ENCODE assay signal across 8 mouse cellular contexts in genomic region chr19:4282898-4283553, GRCm38 (mm10). TPM values are rescaled to one million over a fixed set of nuclear protein-coding genes. Genes with fewer than 3 reads are reported as not detected.
DNase-seq lines count a peak whose midpoint lies in the region; ATAC-seq and TF ChIP-seq lines count a peak whose summit lies in the region.

Gene Ankrd13d (minus strand): TSS chr19:4283137.

- H3K9ac ChIP-seq in forebrain, postnatal 0 days = peak within 1 kb of the TSS; percentile 63
- H3K9ac ChIP-seq in neural tube, embryonic 15.5 days (replicated peaks) = peak within 1 kb of the TSS; percentile 80

- DNase-seq in MEL-GATA-1-ER (ENCODE audit: extremely low read depth, low read depth) = peak; percentile 78
- DNase-seq in cerebellum, adult 2 months = peak; percentile 79 to 84
- DNase-seq in forebrain, postnatal 0 days = peak; percentile 91
- peak; percentile 87 to 88 for DNase-seq in heart, postnatal 36 days
- peak; percentile 89 to 95 for DNase-seq in layer of hippocampus, adult 2 months (ENCODE audit: low spot score in 2 of 2)
- DNase-seq in lung, adult 2 months = peak; percentile 85
- peak; percentile 87 for DNase-seq in testis, postnatal 14 days (ENCODE audit: low spot score)

- TF ChIP-seq CTCF in cerebellum, adult 2 months (IDR thresholded peaks at IDR 0.05; ENCODE audit: borderline replicate concordance, insufficient read depth, low read depth, low read length) = peak; percentile 84
- TF ChIP-seq CTCF in forebrain, postnatal 0 days (IDR thresholded peaks at IDR 0.05; ENCODE audit: low read depth) = peak; percentile 78
- TF ChIP-seq CTCF in layer of hippocampus, adult 2 months (conservative IDR thresholded peaks at IDR 0.05) = peak; percentile 87
- TF ChIP-seq CTCF in lung, adult 2 months (IDR thresholded peaks at IDR 0.05; ENCODE audit: insufficient read depth, low read length) = peak; percentile 64

- H3K4me2 ChIP-seq in forebrain, postnatal 0 days (ENCODE audit: low read depth) = peak within 1 kb of the TSS; percentile 68
- peak within 1 kb of the TSS; percentile 80 for H3K4me2 ChIP-seq in neural tube, embryonic 15.5 days

- peak; percentile 97 for ATAC-seq in forebrain, postnatal 0 days
- peak; percentile 94 for ATAC-seq in neural tube, embryonic 15.5 days (ENCODE audit: low FRiP score)

- H3K9me3 ChIP-seq in forebrain, postnatal 0 days (ENCODE audit: low read length) = no peaks in the 10 kb centered on the region
- H3K9me3 ChIP-seq in neural tube, embryonic 15.5 days (replicated peaks) = no peaks in the 10 kb centered on the region

- H3K4me3 ChIP-seq in cerebellum, adult 2 months (replicated peaks; ENCODE audit: insufficient read depth, low read depth, low read length) = peak within 1 kb of the TSS; percentile 74
- peak within 1 kb of the TSS; percentile 64 for H3K4me3 ChIP-seq in forebrain, postnatal 0 days (ENCODE audit: low read depth, low read length)
- H3K4me3 ChIP-seq in layer of hippocampus, adult 2 months = peak within 1 kb of the TSS; percentile 89
- H3K4me3 ChIP-seq in lung, adult 2 months (replicated peaks; ENCODE audit: extremely low read depth, low read depth, low read length) = peak within 1 kb of the TSS; percentile 85
- H3K4me3 ChIP-seq in neural tube, embryonic 15.5 days (replicated peaks) = peak within 1 kb of the TSS; percentile 66

- H3K27ac ChIP-seq in cerebellum, adult 2 months (ENCODE audit: insufficient read depth, low read length) = peak within 1 kb of the TSS; percentile 32
- H3K27ac ChIP-seq in forebrain, postnatal 0 days (ENCODE audit: low read depth, low read length) = peak within 1 kb of the TSS; percentile 69
- peak within 1 kb of the TSS; percentile 91 for H3K27ac ChIP-seq in layer of hippocampus, adult 2 months
- peak within 1 kb of the TSS; percentile 80 for H3K27ac ChIP-seq in neural tube, embryonic 15.5 days (replicated peaks)

- peak; percentile 45; the same call in 1 of the 2 replicates for TF ChIP-seq POLR2A in cerebellum, adult 2 months (IDR thresholded peaks at IDR 0.05; ENCODE audit: borderline replicate concordance, insufficient read depth, low read length)
- TF ChIP-seq POLR2A in lung, adult 2 months (IDR thresholded peaks at IDR 0.05; ENCODE audit: borderline replicate concordance, extremely low read depth, low read depth, low read length) = no peak

- no peaks in the 10 kb centered on the region for H3K27me3 ChIP-seq in cerebellum, adult 2 months (ENCODE audit: control insufficient read depth, insufficient read depth, low read length)
- H3K27me3 ChIP-seq in forebrain, postnatal 0 days (ENCODE audit: insufficient read depth, low read length) = no peaks in the 10 kb centered on the region
- no peaks in the 10 kb centered on the region for H3K27me3 ChIP-seq in neural tube, embryonic 15.5 days (replicated peaks)

- peaks cover 26% of the 10 kb centered on the region for H3K36me3 ChIP-seq in forebrain, postnatal 0 days (ENCODE audit: insufficient read depth)
- peaks cover 44% of the 10 kb centered on the region for H3K36me3 ChIP-seq in neural tube, embryonic 15.5 days

- under 1% methylated on average over 50 of the region's 50 CpGs for WGBS in cerebellum, adult 2 months
- 4% methylated on average over 44 of the region's 50 CpGs for WGBS in forebrain, postnatal 0 days
- under 1% methylated on average over 42 of the region's 50 CpGs for WGBS in lung, adult 2 months
- WGBS in neural tube, embryonic 15.5 days = under 1% methylated on average over 50 of the region's 50 CpGs

- intact Hi-C loops in heart, postnatal 36 days (cut with DNase I) = loop anchor here (1.0 to 2.0 kb wide), 2 partner anchors 22 to 23 kb away; partner anchors contain the start of gene Grk2

- H3K4me1 ChIP-seq in cerebellum, adult 2 months (ENCODE audit: control insufficient read depth, insufficient read depth, low read length) = peaks cover 14% of the 10 kb centered on the region
- no peaks in the 10 kb centered on the region for H3K4me1 ChIP-seq in forebrain, postnatal 0 days (ENCODE audit: insufficient read depth)
- peaks cover 3% of the 10 kb centered on the region; the same call in 1 of the 2 replicates for H3K4me1 ChIP-seq in lung, adult 2 months (ENCODE audit: control insufficient read depth, insufficient read depth, low read length)
- H3K4me1 ChIP-seq in neural tube, embryonic 15.5 days = peaks cover 21% of the 10 kb centered on the region

RNA-seq across cellular contexts. Expression of gene Ankrd13d, which starts in this region (rescaled TPM):
- polyA plus RNA-seq in cerebellum, adult 2 months (2012; rRNA removed) = 74.3 and 76.1 TPM in 2 replicates
- 76.6 and 87.3 TPM in 2 replicates for total RNA-seq in forebrain, postnatal 0 days (2014; rRNA removed)
- 48.7 and 55.2 TPM in 2 replicates for polyA plus RNA-seq in forebrain, postnatal 0 days (2015; fragmentation: Nextera tagmentation; extraction: Ambion mirVana)
- total RNA-seq in heart, postnatal 36 days (2021) = under 1 TPM; 0.51 to 0.80 TPM
- total RNA-seq in layer of hippocampus, adult 2 months (2021) = 10 to 100 TPM; 63.4 to 70.7 TPM
- 7.3 and 8.4 TPM in 2 replicates for polyA plus RNA-seq in lung, adult 2 months (2012; rRNA removed)
- polyA plus RNA-seq in neural tube, embryonic 15.5 days (2015; fragmentation: Nextera tagmentation; extraction: Ambion mirVana) = 63.0 and 75.4 TPM in 2 replicates

Comparison
In these comparisons a context has a peak if more than half of its experiments do, and no peak if none do; other contexts are left out.
1. Peak in every context shown above with its lines: DNase-seq, ATAC-seq, H3K4me3 ChIP-seq and H3K27ac ChIP-seq.
2. RNA of gene Ankrd13d (total RNA-seq): 76.6 to 87.3 TPM in forebrain, postnatal 0 days and 63.4 to 70.7 TPM in layer of hippocampus, adult 2 months; 0.51 to 0.80 TPM in heart, postnatal 36 days; every median in the first group is over 10 times any median in the second.
3. Peak in DNase-seq in heart, postnatal 36 days; RNA of the gene not detected or under 1 TPM.
4. H3K27ac ChIP-seq: peak in every context shown above with its lines; median percentile 91 in layer of hippocampus, adult 2 months; 80 in neural tube, embryonic 15.5 days; 69 in forebrain, postnatal 0 days; 32 in cerebellum, adult 2 months.